Mouse (Mus musculus) midbrain, embryonic 10.5 days (tissue): ENCODE data around the gene Dnm2. TPM values are rescaled to one million over a fixed set of nuclear protein-coding genes. Genes with fewer than 3 reads are reported as not detected.
"Not testable (repeated sequence)": the region's sequence is repeated elsewhere in the genome, so short reads cannot be mapped to it uniquely, and the experiment has no call there.

Experiments used
- DNase-seq: peaks from one replicate; pipeline ENCODE4 v3.0.0-alpha.2; 2017; ENCODE audit warnings: low spot score
- H3K27ac ChIP-seq: fragments of 300-500 bp; sonication (generic); replicated peaks from 2 replicates; pipeline ENCODE4 v1.5.1; 2016; ENCODE audit warnings: mild to moderate bottlenecking
- H3K27me3 ChIP-seq: fragments of 300-500 bp; sonication (generic); 2 replicates; pipeline ENCODE4 v1.6.1; 2016; ENCODE audit warnings: low read depth, mild to moderate bottlenecking; ENCODE audit not compliant: poor library complexity, severe bottlenecking
- H3K36me3 ChIP-seq: fragments of 300-500 bp; sonication (generic); 2 replicates; pipeline ENCODE4 v1.6.1; 2016; ENCODE audit warnings: mild to moderate bottlenecking, moderate library complexity
- H3K4me1 ChIP-seq: fragments of 300-500 bp; sonication (generic); 2 replicates; pipeline ENCODE4 v1.6.1; 2016
- H3K4me3 ChIP-seq: fragments of 300-500 bp; sonication (generic); 2 replicates; pipeline ENCODE4 v1.5.1; 2016; ENCODE audit warnings: mild to moderate bottlenecking, moderate library complexity
- H3K9me3 ChIP-seq: fragments of 300-500 bp; sonication (generic); replicated peaks from 2 replicates; pipeline ENCODE4 v1.6.1; 2016; ENCODE audit warnings: mild to moderate bottlenecking
- WGBS: fragments of 180-500 bp; shearing (Covaris S2); methylation state at CpG from one replicate; pipeline ENCODE4 v1.1.7; 2016; 5-methylcytosine and 5-hydroxymethylcytosine counted together
- polyA plus RNA-seq: library from polyadenylated mRNA; unstranded; fragments of >200 nt; fragmentation: Nextera tagmentation; extraction: Ambion mirVana; gene quantifications from 2 replicates; pipeline ENCODE4 v1.2.1, GENCODE M21; 2016

Gene Dnm2
- polyA plus RNA-seq, 1 experiment from 2014 or later = 70.4 TPM

DNA sequence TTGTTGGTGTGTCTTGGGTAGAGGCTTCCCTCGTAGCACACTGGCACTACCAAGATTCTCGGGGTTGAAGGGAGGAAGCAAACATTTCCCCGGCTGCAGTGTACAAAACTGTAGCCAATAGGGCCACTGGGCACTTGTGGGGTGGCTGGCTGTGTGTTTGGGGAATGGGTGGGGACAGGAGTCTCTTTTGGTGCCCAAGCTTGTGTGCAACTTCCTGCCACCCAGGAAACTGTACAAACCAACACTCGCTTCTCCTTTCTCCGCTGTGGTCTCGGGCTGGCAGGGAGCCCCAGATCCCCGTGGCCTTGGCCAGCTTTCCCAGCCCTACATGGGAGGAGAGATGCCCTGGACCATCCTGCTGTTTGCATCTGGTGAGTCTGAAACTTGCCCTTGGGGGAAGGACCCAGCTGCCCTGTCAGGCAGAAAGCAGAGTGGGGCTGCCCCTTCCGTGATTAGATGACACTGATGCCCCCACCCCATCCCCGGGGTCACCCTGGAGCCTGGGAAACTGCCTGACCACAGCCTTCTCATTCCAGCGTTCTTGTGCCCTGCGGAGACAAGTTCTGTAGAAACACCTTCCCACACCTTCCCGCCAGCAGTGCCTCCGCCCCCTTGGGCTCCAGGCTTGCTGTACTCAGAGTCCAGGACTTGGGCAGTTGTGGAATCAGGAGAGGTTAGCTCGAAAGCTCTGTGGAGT, 101.4 kb downstream of the Dnm2 start, which contains the start of gene AB124611:
Gene AB124611 (plus strand): TSS at position 240 of the 697 bp plus-strand sequence.
- Histone ChIP-seq H3K4me3 (no peak within 1 kb of the TSS), H3K4me1 (peaks cover 12% of the 10 kb centered on the region), H3K27me3 (no peaks in the 10 kb centered on the region), H3K9me3 (0 out of 2 replicates have a peak, but pooled peaks cover 4% of the 10 kb centered on the region), H3K36me3 (peaks cover 7% of the 10 kb centered on the region), H3K27ac (0 out of 2 replicates have a peak within 1 kb of the TSS, but pooled peaks have one; percentile 24)
- no peak for DNase-seq
- 71% methylated on average over 14 of the region's 14 CpGs for WGBS

DNA sequence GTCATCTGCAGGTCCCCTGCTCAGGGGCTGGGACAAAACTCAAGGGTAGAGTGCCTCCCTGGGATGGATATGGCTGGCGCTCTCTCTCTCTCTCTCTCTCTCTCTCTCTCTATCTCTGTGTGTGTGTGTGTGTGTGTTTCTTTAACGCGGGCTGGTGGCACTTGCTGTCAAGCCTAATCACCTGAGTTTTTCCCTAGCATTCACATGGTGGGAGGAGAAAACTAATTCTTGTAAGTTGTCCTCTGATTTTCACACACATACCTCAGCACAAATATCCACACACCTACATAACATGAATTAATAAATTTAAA, 101.9 kb downstream of the Dnm2 start:
- peaks cover 12% of the 10 kb centered on the region for H3K4me1 ChIP-seq
- H3K27me3 ChIP-seq = no peaks in the 10 kb centered on the region
- 0 out of 2 replicates have a peak, but pooled peaks cover 4% of the 10 kb centered on the region for H3K9me3 ChIP-seq
- H3K27ac ChIP-seq = 0 out of 2 replicates have a peak overlapping the region, but pooled peaks have one; percentile 24
- peaks cover 7% of the 10 kb centered on the region for H3K36me3 ChIP-seq
- no peak overlapping the region for H3K4me3 ChIP-seq
- WGBS = 85% methylated on average over 3 of the region's 3 CpGs
- DNase-seq = no peak

GRCm38 (mm10) chr9:21527100-21527801, 102.5 kb downstream of the Dnm2 start:
- DNase-seq = no peak
- Histone ChIP-seq H3K4me3 (no peak overlapping the region), H3K27me3 (no peaks in the 10 kb centered on the region), H3K9me3 (0 out of 2 replicates have a peak, but pooled peaks cover under 1% of the 10 kb centered on the region), H3K36me3 (peaks cover 7% of the 10 kb centered on the region), H3K4me1 (peaks cover 12% of the 10 kb centered on the region), H3K27ac (no peak overlapping the region)
- 89% methylated on average over 2 of the region's 2 CpGs for WGBS

DNA sequence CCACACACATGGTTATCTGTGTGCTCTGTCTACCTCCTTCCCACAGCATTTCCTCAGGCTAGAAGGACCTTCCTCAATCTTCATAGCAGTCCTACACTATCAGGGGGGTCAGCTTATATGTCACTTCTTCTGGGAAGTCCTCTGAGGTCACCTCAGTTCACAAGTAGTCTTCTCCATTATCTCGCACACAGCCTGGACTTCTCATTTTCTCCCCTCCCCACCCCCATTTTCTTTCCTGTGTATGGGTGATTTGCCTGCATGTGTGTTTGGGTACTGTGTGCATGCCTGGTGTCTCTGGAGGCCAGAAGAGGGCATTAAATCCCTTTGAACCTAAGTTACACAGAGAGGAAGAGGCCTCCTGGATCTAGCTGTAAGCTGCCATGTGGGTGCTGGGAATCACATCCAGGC, 103.2 kb downstream of the Dnm2 start:
- DNase-seq = no peak
- H3K4me1 ChIP-seq = peaks cover 12% of the 10 kb centered on the region
- peaks cover 7% of the 10 kb centered on the region for H3K36me3 ChIP-seq
- 64% methylated on average over 1 of the region's 1 CpGs for WGBS
- H3K27ac ChIP-seq = no peak overlapping the region
- no peaks in the 10 kb centered on the region for H3K9me3 ChIP-seq
- H3K27me3 ChIP-seq = no peaks in the 10 kb centered on the region
- H3K4me3 ChIP-seq = no peak overlapping the region

DNA sequence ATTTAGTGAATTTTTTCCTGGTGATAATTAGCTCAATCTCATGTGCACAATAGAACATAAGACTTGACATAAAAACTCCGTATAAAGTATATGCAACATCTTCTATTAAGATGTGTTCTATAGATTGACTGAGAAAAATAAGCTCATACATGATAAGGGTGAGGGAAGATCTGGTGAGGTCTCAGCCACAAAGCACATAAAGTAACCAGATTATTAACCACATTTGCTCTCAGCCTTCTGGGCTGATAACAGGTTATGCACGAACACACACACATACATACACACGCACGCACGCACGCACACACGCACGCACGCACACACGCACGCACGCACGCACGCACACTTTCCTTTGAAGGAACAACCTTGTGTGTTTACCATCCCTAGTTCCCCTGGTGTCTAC, 111.8 kb downstream of the Dnm2 start:
- DNase-seq = no peak
- Histone ChIP-seq H3K4me1 (no peaks in the 10 kb centered on the region), H3K36me3 (peaks cover 21% of the 10 kb centered on the region), H3K27ac (no peak overlapping the region), H3K27me3 (no peaks in the 10 kb centered on the region), H3K4me3 (no peak overlapping the region), H3K9me3 (no peaks in the 10 kb centered on the region)
- WGBS = 97% methylated on average over 14 of the region's 14 CpGs

- no peaks in the 10 kb centered on the region for H3K4me1 ChIP-seq
- peaks cover 25% of the 10 kb centered on the region for H3K36me3 ChIP-seq
- no peak overlapping the region for H3K27ac ChIP-seq
- H3K4me3 ChIP-seq = no peak overlapping the region
- no peaks in the 10 kb centered on the region for H3K9me3 ChIP-seq
- WGBS = 69% methylated on average over 4 of the region's 4 CpGs
- no peaks in the 10 kb centered on the region for H3K27me3 ChIP-seq
- DNase-seq = no peak
Observed at GRCm38 (mm10) chr9:21537009-21537408, 112.3 kb downstream of the Dnm2 start.

DNA sequence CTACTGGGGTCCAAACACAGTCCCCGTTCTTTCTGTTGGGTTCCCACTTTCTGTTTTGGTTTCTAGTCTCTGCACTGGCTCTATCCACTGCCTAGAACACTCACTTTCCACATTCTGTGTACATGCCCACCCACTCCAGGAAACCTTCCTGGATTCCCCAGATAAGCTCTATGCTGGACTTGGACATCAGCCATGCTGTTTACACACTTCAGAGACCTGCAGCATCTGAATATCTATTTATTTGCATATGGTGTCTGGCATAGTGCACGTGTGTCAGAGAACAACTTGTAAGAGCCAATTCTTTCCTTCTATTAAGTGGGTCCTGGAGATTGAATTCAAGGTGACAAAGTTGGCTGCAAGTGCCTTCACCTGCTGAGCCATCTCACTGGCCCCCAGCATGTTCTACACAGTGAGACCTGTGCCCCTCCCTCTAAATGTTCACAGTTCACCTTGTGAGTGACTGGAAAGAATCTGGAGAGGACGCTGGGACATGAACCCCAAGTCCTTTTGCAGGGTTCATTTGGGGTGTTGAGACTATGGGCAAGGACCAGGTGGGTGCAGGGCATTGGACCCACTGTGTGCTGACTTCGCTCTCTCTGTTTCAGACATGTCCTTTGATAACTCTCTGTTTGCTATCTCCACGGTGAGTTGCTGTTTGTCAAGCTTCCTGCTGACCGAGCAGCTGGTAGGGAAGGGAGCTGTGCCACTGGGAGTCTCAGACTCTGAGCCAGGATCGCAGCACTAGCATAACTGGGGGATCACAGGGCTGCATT, 115.5 kb downstream of the Dnm2 start:
- DNase-seq = no peak
- Histone ChIP-seq H3K27me3 (no peaks in the 10 kb centered on the region), H3K27ac (no peak overlapping the region), H3K9me3 (no peaks in the 10 kb centered on the region), H3K4me3 (no peak overlapping the region), H3K4me1 (peaks cover 7% of the 10 kb centered on the region), H3K36me3 (peaks cover 25% of the 10 kb centered on the region)
- 84% methylated on average over 7 of the region's 7 CpGs for WGBS

DNA sequence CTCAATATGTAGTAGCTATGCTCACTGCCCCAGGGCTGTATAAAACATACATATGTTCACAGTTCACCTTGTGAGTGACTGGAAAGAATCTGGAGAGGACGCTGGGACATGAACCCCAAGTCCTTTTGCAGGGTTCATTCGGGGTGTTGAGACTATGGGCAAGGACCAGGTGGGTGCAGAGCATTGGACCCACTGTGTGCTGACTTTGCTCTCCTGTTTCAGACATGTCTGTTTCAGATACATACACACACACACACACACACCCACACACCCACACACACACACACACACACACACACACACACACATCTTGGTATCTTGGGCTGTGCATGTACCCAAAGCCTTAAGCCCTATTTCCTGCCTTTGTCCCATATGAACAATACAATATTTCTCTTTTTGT, 117.3 kb downstream of the Dnm2 start:
- Histone ChIP-seq H3K36me3 (peaks cover 16% of the 10 kb centered on the region), H3K4me1 (peaks cover 14% of the 10 kb centered on the region)
- H3K27ac ChIP-seq, H3K9me3 ChIP-seq, H3K27me3 ChIP-seq, DNase-seq, H3K4me3 ChIP-seq: not testable (repeated sequence)
- WGBS = 84% methylated on average over 2 of the region's 2 CpGs

- peaks cover 24% of the 10 kb centered on the region for H3K36me3 ChIP-seq
- DNase-seq = no peak
- H3K4me1 ChIP-seq = peaks cover 30% of the 10 kb centered on the region
- no peaks in the 10 kb centered on the region for H3K9me3 ChIP-seq
- 6% methylated on average over 9 of the region's 9 CpGs for WGBS
- no peaks in the 10 kb centered on the region for H3K27me3 ChIP-seq
- H3K4me3 ChIP-seq = peak overlapping the region; percentile 94
- peak overlapping the region; percentile 99 for H3K27ac ChIP-seq
Observed at GRCm38 (mm10) chr9:21545351-21545915, 120.7 kb downstream of the Dnm2 start.

GRCm38 (mm10) chr9:21545916-21546788, 121.4 kb downstream of the Dnm2 start:
- Histone ChIP-seq H3K4me3 (peak overlapping the region; percentile 94), H3K27me3 (no peaks in the 10 kb centered on the region), H3K27ac (peak overlapping the region; percentile 99), H3K9me3 (no peaks in the 10 kb centered on the region), H3K4me1 (peaks cover 30% of the 10 kb centered on the region), H3K36me3 (peaks cover 30% of the 10 kb centered on the region)
- DNase-seq = peak; percentile 100
- WGBS = 0% methylated on average over 67 of the region's 67 CpGs

GRCm38 (mm10) chr9:21546789-21547074, 122.0 kb downstream of the Dnm2 start, which contains the start of gene Carm1:
Gene Carm1, plus strand, starts transcription at chr9:21546894.
- peak within 1 kb of the TSS; percentile 94 for H3K4me3 ChIP-seq
- no peak for DNase-seq
- H3K4me1 ChIP-seq = peaks cover 30% of the 10 kb centered on the region
- H3K27ac ChIP-seq = peak within 1 kb of the TSS; percentile 99
- H3K36me3 ChIP-seq = peaks cover 34% of the 10 kb centered on the region
- no peaks in the 10 kb centered on the region for H3K27me3 ChIP-seq
- WGBS = 17% methylated on average over 52 of the region's 52 CpGs
- H3K9me3 ChIP-seq = no peaks in the 10 kb centered on the region
